Mouse (Mus musculus) limb, embryonic 13.5 days (tissue): ENCODE data around the gene Ap1m1. TPM values are rescaled to one million over a fixed set of nuclear protein-coding genes. Genes with fewer than 3 reads are reported as not detected.

ENCODE experiments used
- ATAC-seq: fragments of 200-750 bp; cut with Nextera tagmentation; 2 replicates; pipeline ENCODE4 v1.8.0; 2017; ENCODE audit warnings: low read depth, moderate number of reproducible peaks, moderate TSS enrichment; ENCODE audit not compliant: low FRiP score
- H3K27ac ChIP-seq: fragments of 300-500 bp; sonication (generic); 2 replicates; pipeline ENCODE4 v1.5.1; 2015; ENCODE audit warnings: inconsistent platforms, mild to moderate bottlenecking, moderate library complexity
- H3K27me3 ChIP-seq: fragments of 300-500 bp; sonication (generic); 2 replicates; pipeline ENCODE4 v1.6.1; 2015; ENCODE audit warnings: mild to moderate bottlenecking, inconsistent platforms
- H3K36me3 ChIP-seq: fragments of 300-500 bp; sonication (generic); 2 replicates; pipeline ENCODE4 v1.6.1; 2015; ENCODE audit warnings: inconsistent platforms, mild to moderate bottlenecking, moderate library complexity
- H3K4me1 ChIP-seq: fragments of 300-500 bp; sonication (generic); 2 replicates; pipeline ENCODE4 v1.6.1; 2015; ENCODE audit warnings: inconsistent platforms
- H3K4me2 ChIP-seq: fragments of 300-500 bp; sonication (generic); replicated peaks from 2 replicates; pipeline ENCODE4 v1.6.1; 2015; ENCODE audit warnings: inconsistent platforms, mild to moderate bottlenecking, moderate library complexity
- H3K4me3 ChIP-seq: fragments of 300-500 bp; sonication (generic); 2 replicates; pipeline ENCODE4 v1.5.1; 2015; ENCODE audit warnings: moderate library complexity, mild to moderate bottlenecking, inconsistent platforms
- H3K9ac ChIP-seq: fragments of 300-500 bp; sonication (generic); 2 replicates; pipeline ENCODE4 v1.6.1; 2015; ENCODE audit warnings: mild to moderate bottlenecking, inconsistent platforms
- H3K9me3 ChIP-seq: fragments of 300-500 bp; sonication (generic); 2 replicates; pipeline ENCODE4 v1.6.1; 2016; ENCODE audit warnings: inconsistent platforms
- WGBS: fragments of 180-500 bp; shearing (Covaris S2); methylation state at CpG from one replicate; pipeline ENCODE4 v1.1.7; 2015; 5-methylcytosine and 5-hydroxymethylcytosine counted together
- polyA plus RNA-seq: library from polyadenylated mRNA; unstranded; fragments of >200 nt; fragmentation: Nextera tagmentation; extraction: Ambion mirVana; gene quantifications from 2 replicates; pipeline ENCODE4 v1.2.1, GENCODE M21; 2015

Gene Ap1m1
- polyA plus RNA-seq, 1 experiment from 2014 or later, result 132 TPM

- H3K27ac ChIP-seq, result no peak overlapping the region
- no peaks in the 10 kb centered on the region for H3K9me3 ChIP-seq
- no peak overlapping the region for H3K9ac ChIP-seq
- no peak overlapping the region for H3K4me2 ChIP-seq
- H3K4me3 ChIP-seq, result no peak overlapping the region
- WGBS, result 34% methylated on average over 2 of the region's 2 CpGs
- H3K4me1 ChIP-seq, result peaks cover 5% of the 10 kb centered on the region; the same call in 1 of the 2 replicates
- no peaks in the 10 kb centered on the region for H3K27me3 ChIP-seq
- H3K36me3 ChIP-seq, result peaks cover 4% of the 10 kb centered on the region
- ATAC-seq, result no peak
These were observed 21.2 kb downstream of the Ap1m1 start for GRCm38 (mm10) chr8:72261019-72261418.

- Histone ChIP-seq H3K36me3 (peaks cover 4% of the 10 kb centered on the region), H3K4me2 (no peak overlapping the region), H3K27me3 (no peaks in the 10 kb centered on the region), H3K9me3 (no peaks in the 10 kb centered on the region), H3K4me3 (no peak overlapping the region), H3K27ac (no peak overlapping the region), H3K4me1 (peaks cover 5% of the 10 kb centered on the region; the same call in 1 of the 2 replicates), H3K9ac (no peak overlapping the region)
- ATAC-seq, result no peak
These were observed 21.6 kb downstream of the Ap1m1 start for GRCm38 (mm10) chr8:72261431-72261830.

GRCm38 (mm10) chr8:72261872-72262271 is 22.1 kb downstream of the Ap1m1 start:
- Histone ChIP-seq H3K36me3 (peaks cover 2% of the 10 kb centered on the region), H3K9ac (no peak overlapping the region), H3K27ac (no peak overlapping the region), H3K4me3 (no peak overlapping the region), H3K4me1 (peaks cover 5% of the 10 kb centered on the region; the same call in 1 of the 2 replicates), H3K9me3 (no peaks in the 10 kb centered on the region), H3K4me2 (no peak overlapping the region), H3K27me3 (no peaks in the 10 kb centered on the region)
- 54% methylated on average over 5 of the region's 5 CpGs for WGBS
- ATAC-seq, result no peak

GRCm38 (mm10) chr8:72262756-72263155 is 22.9 kb downstream of the Ap1m1 start:
- H3K27ac ChIP-seq, result no peak overlapping the region
- peaks cover 5% of the 10 kb centered on the region; the same call in 1 of the 2 replicates for H3K4me1 ChIP-seq
- no peaks in the 10 kb centered on the region for H3K9me3 ChIP-seq
- ATAC-seq, result no peak
- H3K27me3 ChIP-seq, result no peaks in the 10 kb centered on the region
- H3K4me3 ChIP-seq, result no peak overlapping the region
- no peak overlapping the region for H3K4me2 ChIP-seq
- 83% methylated on average over 2 of the region's 2 CpGs for WGBS
- H3K36me3 ChIP-seq, result no peaks in the 10 kb centered on the region
- no peak overlapping the region for H3K9ac ChIP-seq

- 75% methylated on average over 7 of the region's 7 CpGs for WGBS
- H3K27me3 ChIP-seq, result no peaks in the 10 kb centered on the region
- no peak overlapping the region for H3K9ac ChIP-seq
- no peak overlapping the region for H3K27ac ChIP-seq
- H3K4me2 ChIP-seq, result no peak overlapping the region
- no peak for ATAC-seq
- no peaks in the 10 kb centered on the region for H3K36me3 ChIP-seq
- H3K9me3 ChIP-seq, result no peaks in the 10 kb centered on the region
- no peak overlapping the region for H3K4me3 ChIP-seq
- H3K4me1 ChIP-seq, result peaks cover 5% of the 10 kb centered on the region; the same call in 1 of the 2 replicates
These were observed 23.6 kb downstream of the Ap1m1 start for GRCm38 (mm10) chr8:72263451-72263850.

- Histone ChIP-seq H3K27ac (no peak overlapping the region), H3K9me3 (no peaks in the 10 kb centered on the region), H3K4me1 (peaks cover 5% of the 10 kb centered on the region; the same call in 1 of the 2 replicates), H3K4me3 (no peak overlapping the region), H3K9ac (no peak overlapping the region), H3K36me3 (no peaks in the 10 kb centered on the region), H3K27me3 (no peaks in the 10 kb centered on the region), H3K4me2 (no peak overlapping the region)
- WGBS, result 44% methylated on average over 6 of the region's 7 CpGs
- ATAC-seq, result no peak
These were observed 25.5 kb downstream of the Ap1m1 start for GRCm38 (mm10) chr8:72265342-72265741.

- no peaks in the 10 kb centered on the region for H3K36me3 ChIP-seq
- H3K27ac ChIP-seq, result no peak overlapping the region
- no peak for ATAC-seq
These were observed 26.9 kb downstream of the Ap1m1 start for GRCm38 (mm10) chr8:72266671-72267070.

GRCm38 (mm10) chr8:72267106-72267505 is 27.3 kb downstream of the Ap1m1 start:
- H3K36me3 ChIP-seq, result no peaks in the 10 kb centered on the region
- no peaks in the 10 kb centered on the region for H3K27me3 ChIP-seq
- no peak for ATAC-seq
- no peak overlapping the region for H3K9ac ChIP-seq
- no peaks in the 10 kb centered on the region for H3K4me1 ChIP-seq
- no peak overlapping the region for H3K4me3 ChIP-seq
- no peak overlapping the region for H3K27ac ChIP-seq
- no peaks in the 10 kb centered on the region for H3K9me3 ChIP-seq
- H3K4me2 ChIP-seq, result no peak overlapping the region
- WGBS, result 95% methylated on average over 8 of the region's 8 CpGs

More at GRCm38 (mm10) chr8:72266671-72267070, 26.9 kb downstream of the Ap1m1 start:
- H3K4me2 ChIP-seq, result no peak overlapping the region
- H3K9ac ChIP-seq, result no peak overlapping the region
- H3K4me3 ChIP-seq, result no peak overlapping the region
- H3K4me1 ChIP-seq, result no peaks in the 10 kb centered on the region
- H3K27me3 ChIP-seq, result no peaks in the 10 kb centered on the region
- H3K9me3 ChIP-seq, result no peaks in the 10 kb centered on the region

- Histone ChIP-seq H3K4me1 (no peaks in the 10 kb centered on the region), H3K36me3 (no peaks in the 10 kb centered on the region), H3K9me3 (no peaks in the 10 kb centered on the region), H3K27ac (0 out of 2 replicates have a peak overlapping the region, but pooled peaks have one; percentile 22), H3K27me3 (no peaks in the 10 kb centered on the region), H3K4me2 (no peak overlapping the region), H3K9ac (no peak overlapping the region), H3K4me3 (no peak overlapping the region)
- WGBS, result 86% methylated on average over 15 of the region's 15 CpGs
- ATAC-seq, result no peak
These were observed 28.5 kb downstream of the Ap1m1 start for GRCm38 (mm10) chr8:72268356-72268755.

- ATAC-seq, result no peak
- H3K4me1 ChIP-seq, result no peaks in the 10 kb centered on the region
- no peak overlapping the region for H3K4me3 ChIP-seq
- no peak overlapping the region for H3K4me2 ChIP-seq
- H3K27ac ChIP-seq, result no peak overlapping the region
- no peaks in the 10 kb centered on the region for H3K36me3 ChIP-seq
- H3K27me3 ChIP-seq, result no peaks in the 10 kb centered on the region
- no peak overlapping the region for H3K9ac ChIP-seq
- no peaks in the 10 kb centered on the region for H3K9me3 ChIP-seq
- 88% methylated on average over 12 of the region's 12 CpGs for WGBS
These were observed 30.8 kb downstream of the Ap1m1 start for GRCm38 (mm10) chr8:72270606-72271005.

- 74% methylated on average over 11 of the region's 11 CpGs for WGBS
- H3K27ac ChIP-seq, result no peak overlapping the region
- H3K36me3 ChIP-seq, result no peaks in the 10 kb centered on the region
- H3K4me1 ChIP-seq, result no peaks in the 10 kb centered on the region
- H3K9me3 ChIP-seq, result no peaks in the 10 kb centered on the region
- H3K27me3 ChIP-seq, result no peaks in the 10 kb centered on the region
- H3K4me3 ChIP-seq, result no peak overlapping the region
- H3K9ac ChIP-seq, result no peak overlapping the region
- H3K4me2 ChIP-seq, result no peak overlapping the region
- no peak for ATAC-seq
These were observed 31.3 kb downstream of the Ap1m1 start for GRCm38 (mm10) chr8:72271051-72271660.

- H3K9ac ChIP-seq, result 0 out of 2 replicates have a peak overlapping the region, but pooled peaks have one; percentile 31
- no peaks in the 10 kb centered on the region for H3K9me3 ChIP-seq
- 66% methylated on average over 3 of the region's 3 CpGs for WGBS
- no peak overlapping the region for H3K4me3 ChIP-seq
- no peaks in the 10 kb centered on the region for H3K27me3 ChIP-seq
- no peak for ATAC-seq
- H3K27ac ChIP-seq, result no peak overlapping the region
- no peak overlapping the region for H3K4me2 ChIP-seq
- H3K4me1 ChIP-seq, result no peaks in the 10 kb centered on the region
- no peaks in the 10 kb centered on the region for H3K36me3 ChIP-seq
These were observed 31.9 kb downstream of the Ap1m1 start for GRCm38 (mm10) chr8:72271691-72272090.

- Histone ChIP-seq H3K4me1 (no peaks in the 10 kb centered on the region), H3K9ac (no peak overlapping the region), H3K27ac (no peak overlapping the region), H3K4me2 (no peak overlapping the region), H3K4me3 (no peak overlapping the region), H3K27me3 (no peaks in the 10 kb centered on the region), H3K36me3 (no peaks in the 10 kb centered on the region), H3K9me3 (no peaks in the 10 kb centered on the region)
- WGBS, result 31% methylated on average over 3 of the region's 3 CpGs
- ATAC-seq, result no peak
These were observed 32.5 kb downstream of the Ap1m1 start for GRCm38 (mm10) chr8:72272361-72272760.
